Mouse (Mus musculus) cerebellum, adult 2 months (tissue): ENCODE measurements around the gene Vps9d1. TPM values are rescaled to one million over a fixed set of nuclear protein-coding genes. Genes with fewer than 3 reads are reported as not detected.

Experiments
- DNase-seq, 2 experiments: peaks; one replicate each; pipeline ENCODE4 v3.0.0; 2021
- H3K27ac ChIP-seq: fragments of 200-500 bp; 2 replicates; pipeline ENCODE4 v1.5.1; 2012; ENCODE audit warnings: low read length, control low read depth, inconsistent platforms; ENCODE audit not compliant: insufficient read depth
- H3K27me3 ChIP-seq: fragments of 200-500 bp; 2 replicates; pipeline ENCODE4 v1.6.1; 2012; ENCODE audit warnings: inconsistent platforms, mild to moderate bottlenecking, low read length, moderate library complexity; ENCODE audit not compliant: control insufficient read depth, insufficient read depth
- H3K4me1 ChIP-seq: fragments of 200-500 bp; 2 replicates; pipeline ENCODE4 v1.6.1; 2011; ENCODE audit warnings: low read length; ENCODE audit not compliant: control insufficient read depth, insufficient read depth
- H3K4me3 ChIP-seq: fragments of 200-500 bp; replicated peaks from 2 replicates; pipeline ENCODE3; 2011; ENCODE audit warnings: mild to moderate bottlenecking, low read depth, low read length, control low read depth; ENCODE audit not compliant: insufficient read depth
- CTCF ChIP-seq: fragments of 200-500 bp; IDR thresholded peaks from 2 replicates; pipeline ENCODE4 v1.5.1; 2011; ENCODE audit warnings: low read depth, mild to moderate bottlenecking, control low read depth, low read length, moderate library complexity, borderline replicate concordance; ENCODE audit not compliant: insufficient read depth
- POLR2A ChIP-seq: fragments of 200-500 bp; IDR thresholded peaks from 2 replicates; pipeline ENCODE4 v1.6.1; 2011; ENCODE audit warnings: low read length, control low read depth, borderline replicate concordance; ENCODE audit not compliant: insufficient read depth
- WGBS: fragments of 180-500 bp; shearing (Covaris S2); methylation state at CpG from one replicate; pipeline ENCODE4 v1.1.7; 2018; 5-methylcytosine and 5-hydroxymethylcytosine counted together
- polyA plus RNA-seq: library from polyadenylated mRNA; depleted of rRNA; stranded (reverse); fragments of >200 nt; gene quantifications from 2 replicates; pipeline ENCODE4 v1.2.3, GENCODE M21; 2012

Gene Vps9d1
- polyA plus RNA-seq, 1 experiment: 86.7 TPM

- no peak overlapping the region for H3K4me3 ChIP-seq
- no peak for DNase-seq
- no peaks in the 10 kb centered on the region for H3K27me3 ChIP-seq
- H3K4me1 ChIP-seq: peaks cover 2% of the 10 kb centered on the region; the same call in 1 of the 2 replicates
- no peak overlapping the region for H3K27ac ChIP-seq
- no peak for TF ChIP-seq CTCF
- no peak for TF ChIP-seq POLR2A
- WGBS: 45% methylated on average over 1 of the region's 1 CpGs
These were observed 33.2 kb downstream of the Vps9d1 start for GRCm38 (mm10) chr8:123220917-123221316.

GRCm38 (mm10) chr8:123215430-123215829 lies 38.7 kb downstream of the Vps9d1 start:
- H3K27ac ChIP-seq: no peak overlapping the region
- DNase-seq: no peak
- H3K4me1 ChIP-seq: peaks cover 2% of the 10 kb centered on the region; the same call in 1 of the 2 replicates
- WGBS: 80% methylated on average over 3 of the region's 3 CpGs
- no peak overlapping the region for H3K4me3 ChIP-seq
- TF ChIP-seq CTCF (no peak), POLR2A (no peak)
- no peaks in the 10 kb centered on the region for H3K27me3 ChIP-seq

GRCm38 (mm10) chr8:123213118-123213772 lies 40.9 kb downstream of the Vps9d1 start:
- no peaks in the 10 kb centered on the region for H3K27me3 ChIP-seq
- no peak for DNase-seq
- H3K4me3 ChIP-seq: peak overlapping the region; percentile 77
- peaks cover 2% of the 10 kb centered on the region; the same call in 1 of the 2 replicates for H3K4me1 ChIP-seq
- 15% methylated on average over 22 of the region's 22 CpGs for WGBS
- TF ChIP-seq POLR2A: no peak
- TF ChIP-seq CTCF: no peak
- H3K27ac ChIP-seq: no peak overlapping the region

- Histone ChIP-seq H3K27ac (peak within 1 kb of the TSS; percentile 65; the same call in 1 of the 2 replicates), H3K4me3 (peak within 1 kb of the TSS; percentile 77), H3K27me3 (no peaks in the 10 kb centered on the region), H3K4me1 (peaks cover 2% of the 10 kb centered on the region; the same call in 1 of the 2 replicates)
- under 1% methylated on average over 76 of the region's 76 CpGs for WGBS
- peak; percentile 52; the same call in 1 of the 2 replicates for TF ChIP-seq CTCF
- peak; percentile 83 for TF ChIP-seq POLR2A
- peak; percentile 88 to 90 for DNase-seq
These were observed 41.6 kb downstream of the Vps9d1 start, which contains the start of the genes Chmp1a and Spata33 for GRCm38 (mm10) chr8:123212321-123213117. Gene Chmp1a, minus strand, starts transcription at chr8:123212763. Gene Spata33, plus strand, starts transcription at chr8:123212832.

- Histone ChIP-seq H3K4me3 (peak overlapping the region; percentile 77), H3K4me1 (peaks cover 2% of the 10 kb centered on the region; the same call in 1 of the 2 replicates), H3K27me3 (no peaks in the 10 kb centered on the region), H3K27ac (no peak overlapping the region)
- TF ChIP-seq CTCF: no peak
- 37% methylated on average over 10 of the region's 10 CpGs for WGBS
- no peak for DNase-seq
These were observed 42.3 kb downstream of the Vps9d1 start for GRCm38 (mm10) chr8:123211876-123212275.

- Histone ChIP-seq H3K27me3 (no peaks in the 10 kb centered on the region), H3K4me3 (no peak overlapping the region), H3K4me1 (no peaks in the 10 kb centered on the region), H3K27ac (no peak overlapping the region)
- no peak for DNase-seq
- TF ChIP-seq CTCF (no peak), POLR2A (no peak)
- 84% methylated on average over 3 of the region's 3 CpGs for WGBS
These were observed 50.6 kb downstream of the Vps9d1 start for GRCm38 (mm10) chr8:123203571-123203970.

- peak; percentile 57 to 72 for DNase-seq
- no peak overlapping the region for H3K27ac ChIP-seq
- no peaks in the 10 kb centered on the region for H3K27me3 ChIP-seq
- H3K4me1 ChIP-seq: no peaks in the 10 kb centered on the region
- no peak for TF ChIP-seq POLR2A
- peak; percentile 76 for TF ChIP-seq CTCF
- WGBS: 21% methylated on average over 5 of the region's 5 CpGs
- H3K4me3 ChIP-seq: no peak overlapping the region
These were observed 51.9 kb downstream of the Vps9d1 start for GRCm38 (mm10) chr8:123202288-123202687.
